Mouse (Mus musculus) adrenal gland, adult (tissue): ENCODE data around the gene Taf3.

Source experiments
- DNase-seq, 2 experiments: peaks; one replicate each; pipeline ENCODE4 v3.0.0; 2022 to 2023; ENCODE audit warnings: low spot score in 1 of 2; ENCODE audit not compliant: inconsistent age in 2 of 2

The Taf3 gene

GRCm38 (mm10) chr2:9962871-9963270 is 85.5 kb downstream of the Taf3 start:
- no peak for DNase-seq

GRCm38 (mm10) chr2:9961708-9962107 is 86.7 kb downstream of the Taf3 start:
- no peak for DNase-seq

- no peak for DNase-seq
These were observed 90.4 kb downstream of the Taf3 start for GRCm38 (mm10) chr2:9958011-9958410.

- no peak for DNase-seq
These were observed 91.8 kb downstream of the Taf3 start for GRCm38 (mm10) chr2:9956546-9956945.

DNA sequence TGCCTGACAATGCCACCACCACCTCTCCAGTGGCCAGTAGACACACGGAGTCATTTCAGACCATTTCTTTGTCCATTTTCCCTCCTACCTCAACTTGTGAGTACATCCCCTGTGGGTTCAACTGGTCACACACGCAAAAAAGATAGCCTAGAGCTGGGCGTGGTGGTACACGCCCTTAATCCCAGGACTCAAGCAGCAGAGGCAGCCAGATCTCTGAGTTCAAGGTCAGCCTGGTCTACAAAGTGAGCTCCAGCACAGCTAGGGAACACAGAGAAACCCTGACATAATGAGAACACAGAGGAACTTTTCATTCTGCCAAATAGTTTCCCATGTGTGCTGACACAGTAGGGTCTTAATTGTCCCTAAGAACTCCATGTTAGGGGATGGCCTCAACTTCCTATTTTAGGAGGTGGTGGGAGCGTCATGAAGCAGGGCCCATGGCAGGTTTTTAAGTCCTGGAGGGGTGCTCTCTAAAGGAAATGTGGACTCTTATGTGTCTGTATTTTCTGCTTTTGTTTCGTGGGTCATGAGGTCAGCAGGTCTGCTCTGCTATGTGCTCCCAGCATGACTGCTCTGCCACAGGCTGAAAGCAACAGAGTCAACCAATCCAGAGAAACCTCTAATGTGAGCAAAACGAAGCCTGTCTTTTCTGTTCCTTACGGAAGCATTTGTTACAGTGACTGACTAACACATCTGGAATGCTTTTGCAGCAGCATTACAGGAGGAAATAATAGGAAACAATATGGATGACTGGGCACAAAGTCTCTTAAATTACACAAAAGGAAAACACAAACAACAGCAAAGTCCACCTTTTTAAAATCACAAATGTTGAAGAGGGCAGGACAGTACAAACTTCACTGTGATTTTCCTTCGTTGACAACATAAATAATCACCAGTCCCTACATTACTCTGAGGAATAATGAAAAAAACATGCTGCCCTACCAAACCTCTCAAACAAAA is 92.5 kb downstream of the Taf3 start:
- no peak for DNase-seq

DNA sequence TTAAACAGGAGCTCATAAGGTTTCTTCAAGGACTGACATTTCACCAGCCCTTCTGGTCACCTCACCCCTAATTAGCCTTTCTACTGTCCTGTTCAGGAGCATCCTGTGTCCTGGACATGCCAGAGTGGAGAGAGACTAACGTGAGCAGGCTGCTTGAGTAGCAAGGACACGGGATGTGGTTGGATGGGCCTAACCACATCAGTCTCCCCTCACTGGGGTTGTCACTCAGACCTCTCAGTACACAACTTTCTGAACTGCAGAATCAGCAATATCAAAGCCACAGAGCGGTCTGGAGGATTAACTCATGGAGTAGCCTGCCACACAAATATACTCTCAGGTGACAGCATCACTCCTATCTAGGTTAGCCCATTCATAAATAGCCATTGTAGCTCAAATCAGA is 101.7 kb downstream of the Taf3 start:
- no peak for DNase-seq

DNA sequence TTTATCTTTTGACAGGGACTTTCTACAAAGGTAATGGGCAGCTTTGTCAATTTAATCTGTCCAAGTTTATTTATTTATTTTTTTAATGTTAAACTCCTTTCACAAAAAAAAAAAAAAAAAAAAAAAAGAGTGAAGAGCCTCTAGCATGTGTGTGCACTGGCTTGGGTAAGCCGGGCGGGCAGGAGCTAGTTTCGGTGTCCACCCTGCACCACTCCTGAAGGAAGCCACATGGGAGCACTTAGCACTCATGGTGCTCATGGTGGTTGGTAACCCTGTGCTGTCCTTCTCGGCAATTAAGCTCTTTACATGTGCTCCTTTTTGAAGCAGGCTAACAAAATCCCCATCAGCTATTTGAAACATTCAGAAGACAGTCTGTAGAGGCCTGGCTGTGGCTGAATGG is 102.8 kb downstream of the Taf3 start:
- no peak for DNase-seq

DNA sequence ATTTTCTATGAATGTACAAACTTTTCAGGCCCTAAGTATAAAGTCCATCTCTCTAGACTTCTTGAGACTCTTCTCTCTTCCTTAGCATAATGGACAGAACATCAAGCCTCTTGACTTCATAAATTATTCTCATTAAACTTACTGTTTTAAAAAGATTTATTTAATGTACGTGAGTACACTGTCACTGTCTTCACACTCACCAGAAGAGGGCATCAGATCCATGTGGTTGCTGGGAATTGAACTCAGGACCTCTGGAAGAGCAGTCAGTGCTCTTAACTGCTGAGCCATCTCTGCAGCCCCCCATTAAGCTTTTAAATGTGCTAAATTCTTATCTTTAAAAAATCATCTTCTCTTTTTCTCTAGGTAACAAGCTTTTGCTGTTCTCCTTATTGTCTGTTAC is 105.4 kb downstream of the Taf3 start:
- no peak for DNase-seq

DNA sequence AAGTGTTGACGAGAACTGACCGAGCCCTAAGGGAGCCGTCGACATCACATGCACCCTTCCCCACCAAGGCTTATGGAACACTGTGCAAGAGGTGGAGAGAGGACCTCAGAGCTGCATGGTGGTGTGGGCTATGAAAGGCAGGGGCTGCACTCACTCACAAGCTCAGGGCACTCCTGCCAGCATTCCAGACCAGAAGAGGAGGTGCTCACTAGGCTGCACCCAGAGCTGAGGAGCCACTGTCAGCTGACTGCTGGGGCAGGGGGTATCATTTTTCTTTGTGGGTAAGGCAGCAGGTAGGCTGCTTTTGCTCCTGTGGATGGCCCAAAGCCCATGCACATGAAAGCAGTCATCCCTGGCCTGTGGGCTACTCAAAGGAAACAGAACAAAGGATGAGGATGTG is 109.1 kb downstream of the Taf3 start:
- no peak for DNase-seq

DNA sequence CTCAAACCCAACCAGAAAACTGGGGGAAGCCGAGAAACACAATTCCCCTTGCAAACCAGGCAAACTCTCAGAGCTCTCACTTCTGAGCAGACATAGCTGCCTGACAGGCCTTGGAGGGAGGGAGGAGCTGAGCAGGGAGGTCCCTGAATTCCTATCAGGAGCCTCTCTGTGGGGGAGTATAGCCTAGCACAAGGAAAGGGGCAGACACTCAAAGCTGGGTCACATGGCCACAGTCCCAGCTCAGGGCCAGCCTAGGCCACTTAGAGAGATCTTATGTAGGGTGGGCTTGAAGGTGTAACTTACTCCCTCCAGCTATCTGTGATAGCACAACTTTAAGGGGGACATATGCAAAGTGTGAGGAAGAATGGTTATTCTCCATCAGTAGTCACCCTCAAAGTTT is 112.4 kb downstream of the Taf3 start:
- no peak for DNase-seq

DNA sequence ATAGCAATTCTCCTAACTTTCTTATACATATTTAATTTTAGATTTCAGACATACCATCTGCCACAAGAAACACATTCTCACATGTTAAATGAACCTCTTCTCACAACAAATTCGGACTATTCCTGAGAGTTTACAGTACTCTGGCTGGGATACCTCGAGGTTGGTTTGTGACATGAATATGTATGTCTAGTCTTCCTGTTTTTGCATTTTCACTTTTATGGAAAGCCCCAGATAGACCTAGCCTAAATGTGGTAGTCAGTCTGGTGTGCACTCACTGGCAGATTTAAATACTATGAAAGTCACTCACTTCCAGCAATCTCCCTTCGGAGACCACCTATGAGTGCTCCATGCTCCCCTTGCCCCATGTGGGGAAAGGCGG is 121.5 kb downstream of the Taf3 start:
- no peak for DNase-seq

GRCm38 (mm10) chr2:9926194-9926904 is 122.0 kb downstream of the Taf3 start:
- no peak for DNase-seq

- peak; percentile 21 to 65 for DNase-seq
These were observed 129.5 kb downstream of the Taf3 start for GRCm38 (mm10) chr2:9918691-9919471.

GRCm38 (mm10) chr2:9917602-9918001 is 130.8 kb downstream of the Taf3 start:
- no peak for DNase-seq

- no peak for DNase-seq
These were observed 142.4 kb downstream of the Taf3 start for GRCm38 (mm10) chr2:9905995-9906394.

DNA sequence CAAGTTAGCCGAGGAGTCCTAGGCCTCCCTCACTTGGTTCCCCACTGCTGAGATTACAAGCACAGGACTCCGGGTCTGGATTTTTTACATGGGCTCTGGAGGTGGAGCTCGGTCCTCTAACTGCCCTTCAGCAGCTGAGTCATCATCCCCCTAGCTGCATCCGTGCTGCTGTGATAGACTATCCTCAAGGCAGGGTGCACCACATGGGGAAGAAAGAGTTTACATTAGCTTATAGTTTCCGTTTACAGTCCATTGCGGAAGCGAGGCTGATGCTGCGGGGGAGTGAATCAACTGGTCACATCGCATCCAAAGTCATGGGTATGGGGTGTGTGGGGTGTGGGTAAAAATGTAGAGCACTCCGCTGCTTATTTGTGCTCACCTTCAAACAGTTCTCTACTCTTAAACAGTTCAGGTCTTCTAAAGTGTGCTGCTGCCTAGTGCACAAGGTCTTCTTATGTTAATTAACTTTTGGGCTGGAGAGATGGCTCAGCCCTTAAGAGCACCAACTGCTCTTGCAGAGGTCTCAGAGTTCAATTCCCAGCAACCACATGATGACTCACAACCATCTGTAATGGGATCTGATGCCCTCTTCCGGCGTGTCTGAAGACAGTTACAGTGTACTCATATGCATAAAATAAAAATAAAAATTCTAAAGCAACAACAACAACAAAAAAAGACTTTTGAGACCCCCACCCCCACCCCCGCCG is 144.4 kb downstream of the Taf3 start:
- DNase-seq, result no peak

DNA sequence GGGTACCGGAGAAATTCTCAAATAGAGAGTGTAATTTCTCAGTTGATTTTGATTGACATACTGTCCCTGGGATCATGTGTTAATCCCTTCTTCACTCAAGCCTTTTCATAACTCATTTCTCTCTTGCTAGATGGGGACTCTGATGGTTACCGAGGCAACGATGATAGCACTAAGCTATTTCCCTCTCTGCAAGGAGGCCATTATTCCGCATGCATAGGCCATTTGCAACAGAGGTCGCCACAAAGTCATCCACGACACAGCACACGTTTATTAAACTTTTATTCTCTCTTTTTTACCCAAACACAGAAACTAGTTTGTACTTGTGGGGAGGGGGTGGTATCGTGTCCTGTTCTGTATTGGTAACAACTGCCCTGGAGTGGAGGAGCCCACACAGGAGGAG is 150.6 kb downstream of the Taf3 start:
- no peak for DNase-seq

GRCm38 (mm10) chr2:9896097-9896770 is 152.2 kb downstream of the Taf3 start:
- DNase-seq, result peak in 1 of 2 experiments; percentile 25

DNA sequence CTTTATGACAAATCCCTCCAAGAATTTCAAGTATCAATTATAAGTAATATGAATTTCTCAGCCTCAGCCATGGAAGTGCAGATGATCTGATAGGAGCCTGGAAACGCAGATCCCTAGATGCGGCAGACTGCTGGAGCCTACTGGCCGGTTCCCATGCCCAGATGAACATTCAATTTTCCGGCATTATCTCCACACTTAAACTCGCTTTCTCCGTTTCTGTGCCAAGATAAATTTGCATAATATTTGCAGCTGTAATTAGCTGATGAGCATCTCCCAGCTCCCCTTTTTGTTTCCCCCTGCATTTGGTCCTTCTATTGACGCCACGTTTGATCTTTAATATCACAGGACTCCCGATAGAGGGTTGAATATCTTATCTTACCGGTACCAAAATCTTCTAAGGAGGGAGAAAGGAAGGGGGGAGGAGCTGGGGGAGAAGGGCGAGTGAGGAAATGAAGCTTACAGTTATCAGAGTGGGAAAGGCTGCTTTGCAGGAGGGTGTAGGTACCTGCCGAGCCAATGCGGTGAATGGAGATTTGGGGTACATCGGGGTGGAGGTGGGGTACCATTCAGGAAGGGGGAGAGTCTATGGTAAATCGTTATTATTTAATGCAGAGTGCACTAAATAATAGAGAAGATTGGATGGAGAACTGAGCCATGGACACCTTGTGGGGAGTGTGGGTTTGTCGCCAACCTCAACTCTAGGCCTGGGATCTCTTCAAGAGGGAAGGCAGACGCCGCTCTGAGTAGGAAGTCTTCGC is 153.4 kb downstream of the Taf3 start:
- DNase-seq, result no peak
